9 mouse cellular contexts compared by ENCODE assay signal in the genomic region with DNA sequence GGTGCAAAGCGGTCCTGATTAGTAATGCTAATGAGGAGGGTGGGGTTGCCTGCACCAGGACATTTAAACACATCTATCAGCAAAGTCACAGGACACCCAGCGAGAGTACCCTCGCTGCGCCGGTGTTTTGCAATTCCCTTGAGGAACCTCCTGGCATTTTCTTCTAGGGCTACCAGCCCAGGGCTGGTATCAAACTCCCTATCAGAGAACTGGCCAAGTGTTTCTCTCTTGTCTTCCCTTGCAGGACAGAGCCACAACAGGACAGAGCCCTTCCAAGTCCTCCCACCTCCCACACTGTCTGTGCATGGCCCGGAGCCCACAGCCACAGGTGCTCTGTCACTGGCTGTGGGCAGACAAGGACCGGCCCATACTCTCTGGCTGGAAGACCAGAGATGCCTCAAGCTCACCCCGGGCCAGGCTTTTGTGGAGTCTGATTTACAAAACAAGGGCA. TPM values are rescaled to one million over a fixed set of nuclear protein-coding genes. Genes with fewer than 3 reads are reported as not detected.
DNase-seq lines count a peak whose midpoint lies in the region; ATAC-seq and TF ChIP-seq lines count a peak whose summit lies in the region.
"Had no signal": no experiment of that assay in that cellular context is flagged by ENCODE, and none has a peak within 500 bp of the region (broad histone marks: within the 10 kb centered on the region; RNA-seq: fewer than 3 reads in every experiment).

No protein-coding gene starts in this region.

- no peak for TF ChIP-seq EP300 in MEL (IDR thresholded peaks at IDR 0.05; ENCODE audit: low read depth in 1 of 2, low read length in 2 of 2)

- no peak for ATAC-seq in forebrain, postnatal 0 days
- ATAC-seq in liver, embryonic 13.5 days (ENCODE audit: low read depth), result 0 out of 2 replicates have a peak, but pooled peaks have one; percentile 3

- 2% methylated on average over 8 of the region's 8 CpGs for WGBS in forebrain, postnatal 0 days
- 0% methylated on average over 8 of the region's 8 CpGs for WGBS in liver, embryonic 13.5 days (ENCODE audit: insufficient replicate concordance)

- no peak for TF ChIP-seq RAD21 in MEL (IDR thresholded peaks at IDR 0.05; ENCODE audit: low read depth, low read length)

- intact Hi-C loops in gastrocnemius, postnatal 14 days (cut with DNase I; ENCODE audit: low total_unique reads), result no loop called here

- no peak for TF ChIP-seq CTCF in MEL (IDR thresholded peaks at IDR 0.05 in 2 of 3, conservative IDR thresholded peaks at IDR 0.05 in 1 of 3; ENCODE audit: control insufficient read depth in 1 of 3, insufficient read depth in 1 of 3, low read depth in 2 of 3, low read length in 3 of 3, poor library complexity in 1 of 3, severe bottlenecking in 1 of 3)
- TF ChIP-seq CTCF in forebrain, postnatal 0 days (IDR thresholded peaks at IDR 0.05; ENCODE audit: low read depth), result no peak

- peaks cover 0 to 3% of the 10 kb centered on the region in 2 experiments; a peak in 1 of 4 replicates for H3K36me3 ChIP-seq in MEL (ENCODE audit: control insufficient read depth in 1 of 2, insufficient read depth in 2 of 2, low read length in 2 of 2)
- H3K36me3 ChIP-seq in forebrain, postnatal 0 days (ENCODE audit: insufficient read depth), result no peaks in the 10 kb centered on the region
- no peaks in the 10 kb centered on the region for H3K36me3 ChIP-seq in liver, embryonic 13.5 days
- no peaks in the 10 kb centered on the region for H3K36me3 ChIP-seq in splenic B cell, adult 2 months (ENCODE audit: control insufficient read depth, insufficient read depth, low read length, poor library complexity, severe bottlenecking)

- H3K27ac ChIP-seq in MEL (ENCODE audit: control insufficient read depth, low read depth, low read length), result no peak overlapping the region
- H3K27ac ChIP-seq in forebrain, postnatal 0 days (ENCODE audit: low read depth, low read length), result no peak overlapping the region
- peak overlapping the region; percentile 32 for H3K27ac ChIP-seq in liver, embryonic 13.5 days

- H3K27me3 ChIP-seq in MEL (ENCODE audit: control insufficient read depth in 1 of 2, insufficient read depth in 2 of 2, low read length in 2 of 2), result no peaks in the 10 kb centered on the region
- no peaks in the 10 kb centered on the region for H3K27me3 ChIP-seq in forebrain, postnatal 0 days (ENCODE audit: insufficient read depth, low read length)
- H3K27me3 ChIP-seq in liver, embryonic 13.5 days, result peaks cover 66% of the 10 kb centered on the region
- no peaks in the 10 kb centered on the region for H3K27me3 ChIP-seq in splenic B cell, adult 2 months (ENCODE audit: control insufficient read depth, insufficient read depth, low read length, poor library complexity, severe bottlenecking)

- TF ChIP-seq POLR2A in MEL (IDR thresholded peaks at IDR 0.05; ENCODE audit: control insufficient read depth in 1 of 2, insufficient read depth in 1 of 2, low read depth in 1 of 2, low read length in 2 of 2, poor library complexity in 1 of 2), result no peak

- H3K9me3 ChIP-seq in MEL (replicated peaks; ENCODE audit: insufficient read depth, low read length), result no peaks in the 10 kb centered on the region
- H3K9me3 ChIP-seq in forebrain, postnatal 0 days (ENCODE audit: low read length), result no peaks in the 10 kb centered on the region
- H3K9me3 ChIP-seq in liver, embryonic 13.5 days (replicated peaks), result no peaks in the 10 kb centered on the region
- H3K9me3 ChIP-seq: megakaryocyte, embryonic 14.5 days had no signal

- peaks cover 0 to 7% of the 10 kb centered on the region in 2 experiments; a peak in 3 of 4 replicates for H3K4me1 ChIP-seq in MEL (ENCODE audit: control insufficient read depth in 1 of 2, insufficient read depth in 2 of 2, low read length in 2 of 2)
- peaks cover 13% of the 10 kb centered on the region; the same call in 1 of the 2 replicates for H3K4me1 ChIP-seq in forebrain, postnatal 0 days (ENCODE audit: insufficient read depth)
- H3K4me1 ChIP-seq in liver, embryonic 13.5 days (replicated peaks), result peaks cover 56% of the 10 kb centered on the region

- H3K4me3 ChIP-seq in MEL (ENCODE audit: control insufficient read depth in 1 of 2, insufficient read depth in 1 of 2, low read depth in 2 of 2, low read length in 2 of 2), result peak overlapping the region; percentile 63 to 75
- H3K4me3 ChIP-seq in forebrain, postnatal 0 days (ENCODE audit: low read depth, low read length), result peak overlapping the region; percentile 66
- H3K4me3 ChIP-seq in liver, embryonic 13.5 days (replicated peaks), result peak overlapping the region; percentile 63

- H3K79me2 ChIP-seq in MEL (ENCODE audit: control insufficient read depth, insufficient read depth, low read length, poor library complexity), result no peaks in the 10 kb centered on the region

- peak overlapping the region; percentile 71 for H3K9ac ChIP-seq in MEL (ENCODE audit: control insufficient read depth, low read depth, low read length, poor library complexity, severe bottlenecking)
- peak overlapping the region; percentile 77; the same call in 1 of the 2 replicates for H3K9ac ChIP-seq in forebrain, postnatal 0 days
- H3K9ac ChIP-seq in liver, embryonic 13.5 days, result peak overlapping the region; percentile 71

- H3K4me2 ChIP-seq in forebrain, postnatal 0 days (ENCODE audit: low read depth), result peak overlapping the region; percentile 89
- peak overlapping the region; percentile 75 for H3K4me2 ChIP-seq in liver, embryonic 13.5 days

- peak; percentile 33 for DNase-seq in gastrocnemius, postnatal 14 days
- DNase-seq in gastrocnemius, postnatal 10 days, result no peak
- peak; percentile 21 for DNase-seq in MEL (ENCODE audit: low read depth, low spot score)
- DNase-seq in forebrain, postnatal 0 days, result peak; percentile 22
- DNase-seq in liver, embryonic 13.5 days, result no peak
- peak; percentile 5 for DNase-seq in splenic B cell, adult 2 months (ENCODE audit: low read depth, low spot score)
- DNase-seq in spleen, postnatal 10 days (ENCODE audit: low spot score in 2 of 2), result no peak
- DNase-seq in layer of hippocampus, postnatal 10 days (ENCODE audit: low spot score in 2 of 2), result no peak

TF ChIP-seq in MEL, 35 proteins besides CTCF, POLR2A, EP300 and RAD21:
- TF ChIP-seq MYC (IDR thresholded peaks at IDR 0.05; ENCODE audit: low read depth, low read length) (no peak), ZC3H11A (IDR thresholded peaks at IDR 0.05; ENCODE audit: low read depth, low read length) (no peak), GATA1 (IDR thresholded peaks at IDR 0.05; ENCODE audit: low read depth, low read length) (no peak)
TF ChIP-seq in MEL: peak in this region for 0.

RNA-seq across cellular contexts. Expression of a gene that starts 1.0 kb away (rescaled TPM):
- total RNA-seq in gastrocnemius, postnatal 14 days (2021), result 10 to 100 TPM; 15.2 to 17.7 TPM
- total RNA-seq in gastrocnemius, postnatal 10 days (2021), result 10 to 100 TPM; 18.5 to 28.3 TPM
- 2.9 and 3.0 TPM in 2 replicates for total RNA-seq in MEL (2012; rRNA removed)
- polyA plus RNA-seq in MEL (2012; ENCODE audit: insufficient read depth in 1 of 2, insufficient read length in 2 of 2, low read depth in 1 of 2, low replicate concordance in 2 of 2, missing spikeins in 1 of 2), result 1 to 10 TPM in 1 of 2 experiments, not detected in 1; 6.4 TPM
- 20.2 and 23.7 TPM in 2 replicates for total RNA-seq in forebrain, postnatal 0 days (2014; rRNA removed)
- 12.4 and 14.4 TPM in 2 replicates for polyA plus RNA-seq in forebrain, postnatal 0 days (2015; fragmentation: Nextera tagmentation; extraction: Ambion mirVana)
- 6.1 and 7.7 TPM in 2 replicates for polyA plus RNA-seq in liver, embryonic 13.5 days (2015; fragmentation: Nextera tagmentation; extraction: Ambion mirVana)
- 10 to 100 TPM; 20.3 to 20.6 TPM for total RNA-seq in layer of hippocampus, postnatal 10 days (2021)

RNA-seq across cellular contexts. Expression of a gene that starts 35.5 kb away (rescaled TPM):
- under 1 TPM in 1 of 2 experiments, not detected in 1; 0.10 TPM for total RNA-seq in gastrocnemius, postnatal 14 days (2021)
- under 1 TPM; 0.11 to 0.19 TPM for total RNA-seq in gastrocnemius, postnatal 10 days (2021)
- not detected in 2 replicates for total RNA-seq in MEL (2012; rRNA removed)
- not detected for polyA plus RNA-seq in MEL (2012; ENCODE audit: insufficient read depth in 1 of 2, insufficient read length in 2 of 2, low read depth in 1 of 2, low replicate concordance in 2 of 2, missing spikeins in 1 of 2)
- total RNA-seq in forebrain, postnatal 0 days (2014; rRNA removed), result 0.54 TPM in 1 of 2 replicates, not detected in the other
- 0.13 and 0.16 TPM in 2 replicates for polyA plus RNA-seq in forebrain, postnatal 0 days (2015; fragmentation: Nextera tagmentation; extraction: Ambion mirVana)
- 0.46 and 0.50 TPM in 2 replicates for polyA plus RNA-seq in liver, embryonic 13.5 days (2015; fragmentation: Nextera tagmentation; extraction: Ambion mirVana)
- not detected for total RNA-seq in layer of hippocampus, postnatal 10 days (2021)

Comparison
In these comparisons a context has a peak if more than half of its experiments do, and no peak if none do; other contexts are left out.
1. DNase-seq: peak in gastrocnemius, postnatal 14 days (single experiment), MEL (single experiment), forebrain, postnatal 0 days (single experiment) and splenic B cell, adult 2 months (single experiment); none in gastrocnemius, postnatal 10 days (single experiment), liver, embryonic 13.5 days (single experiment), spleen, postnatal 10 days (0 of 2) and layer of hippocampus, postnatal 10 days (0 of 2).
2. Peak in every context shown above with its lines, with median percentiles within 50 percentile points of each other: H3K4me3 ChIP-seq and H3K9ac ChIP-seq.